Mouse (Mus musculus) stomach, embryonic 14.5 days (tissue): ENCODE measurements around the gene Pdcd7. TPM values are rescaled to one million over a fixed set of nuclear protein-coding genes. Genes with fewer than 3 reads are reported as not detected.

Source experiments
- ATAC-seq: fragments of 200-750 bp; cut with Nextera tagmentation; 2 replicates; pipeline ENCODE4 v1.8.0; 2017; ENCODE audit warnings: low read depth, moderate TSS enrichment; ENCODE audit not compliant: insufficient number of reproducible peaks, insufficient read depth, low FRiP score
- H3K27ac ChIP-seq: fragments of 300-500 bp; sonication (generic); 2 replicates; pipeline ENCODE4 v1.5.1; 2014; ENCODE audit warnings: mild to moderate bottlenecking, low read length, moderate library complexity, mixed read lengths
- H3K27me3 ChIP-seq: fragments of 300-500 bp; sonication (generic); 2 replicates; pipeline ENCODE4 v1.6.1; 2014; ENCODE audit warnings: low read length, control low read depth, mixed read lengths; ENCODE audit not compliant: control insufficient read depth, insufficient read depth
- H3K36me3 ChIP-seq: fragments of 300-500 bp; sonication (generic); 2 replicates; pipeline ENCODE4 v1.6.1; 2014; ENCODE audit warnings: mild to moderate bottlenecking, control low read depth, low read length, moderate library complexity, mixed read lengths; ENCODE audit not compliant: control insufficient read depth, insufficient read depth
- H3K4me1 ChIP-seq: fragments of 300-500 bp; sonication (generic); 2 replicates; pipeline ENCODE4 v1.6.1; 2014; ENCODE audit warnings: low read length, control low read depth, mixed read lengths; ENCODE audit not compliant: control insufficient read depth, insufficient read depth
- H3K4me2 ChIP-seq: fragments of 300-500 bp; sonication (generic); replicated peaks from 2 replicates; pipeline ENCODE4 v1.6.1; 2014; ENCODE audit warnings: low read depth, low read length, control low read depth
- H3K4me3 ChIP-seq: fragments of 300-500 bp; sonication (generic); 2 replicates; pipeline ENCODE4 v1.5.1; 2014; ENCODE audit warnings: low read depth, low read length, control low read depth
- H3K9ac ChIP-seq: fragments of 300-500 bp; sonication (generic); replicated peaks from 2 replicates; pipeline ENCODE4 v1.6.1; 2014; ENCODE audit warnings: low read depth, mild to moderate bottlenecking, control low read depth, low read length, moderate library complexity, mixed read lengths
- H3K9me3 ChIP-seq: fragments of 300-500 bp; sonication (generic); 2 replicates; pipeline ENCODE4 v1.6.1; 2016; ENCODE audit warnings: low read depth, low read length, control low read depth; ENCODE audit not compliant: control insufficient read depth
- WGBS: fragments of 180-500 bp; shearing (Covaris S2); extraction: QIAGEN DNeasy Blood & Tissue Kit; methylation state at CpG from one replicate; pipeline ENCODE4 v1.1.7; 2014; 5-methylcytosine and 5-hydroxymethylcytosine counted together
- polyA plus RNA-seq: library from polyadenylated mRNA; unstranded; fragments of >200 nt; fragmentation: Nextera tagmentation; extraction: Ambion mirVana; gene quantifications from 2 replicates; pipeline ENCODE4 v1.2.1, GENCODE M21; 2014

The Pdcd7 gene
- polyA plus RNA-seq, 1 experiment from 2014 or later = 10.5 TPM

DNA sequence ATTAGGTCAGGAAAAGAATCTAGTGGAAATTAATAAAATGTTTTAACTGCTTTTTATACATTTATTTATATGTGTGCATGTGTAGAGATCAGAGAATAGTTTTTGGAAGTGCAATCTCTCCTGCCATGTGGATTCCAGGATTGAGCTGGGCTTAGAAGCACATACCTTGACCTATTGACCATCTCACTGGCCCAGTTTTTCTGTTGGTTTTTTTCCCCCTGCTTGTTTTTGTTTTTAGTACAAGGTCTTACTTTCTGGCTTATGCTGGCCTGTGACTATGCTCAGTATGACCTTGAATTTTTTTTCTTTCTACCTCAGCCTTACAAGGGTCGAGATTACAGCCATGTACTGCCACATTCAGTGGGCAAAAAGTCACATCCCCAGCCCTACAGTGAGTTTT lies 37.9 kb upstream of the Pdcd7 start:
- no peak overlapping the region for H3K27ac ChIP-seq
- no peaks in the 10 kb centered on the region for H3K4me1 ChIP-seq
- H3K27me3 ChIP-seq = no peaks in the 10 kb centered on the region
- H3K36me3 ChIP-seq = peaks cover 46% of the 10 kb centered on the region
- no peak overlapping the region for H3K4me2 ChIP-seq
- 85% methylated on average over 1 of the region's 1 CpGs for WGBS
- no peak overlapping the region for H3K9ac ChIP-seq
- ATAC-seq = no peak
- H3K9me3 ChIP-seq = no peaks in the 10 kb centered on the region
- H3K4me3 ChIP-seq = no peak overlapping the region

DNA sequence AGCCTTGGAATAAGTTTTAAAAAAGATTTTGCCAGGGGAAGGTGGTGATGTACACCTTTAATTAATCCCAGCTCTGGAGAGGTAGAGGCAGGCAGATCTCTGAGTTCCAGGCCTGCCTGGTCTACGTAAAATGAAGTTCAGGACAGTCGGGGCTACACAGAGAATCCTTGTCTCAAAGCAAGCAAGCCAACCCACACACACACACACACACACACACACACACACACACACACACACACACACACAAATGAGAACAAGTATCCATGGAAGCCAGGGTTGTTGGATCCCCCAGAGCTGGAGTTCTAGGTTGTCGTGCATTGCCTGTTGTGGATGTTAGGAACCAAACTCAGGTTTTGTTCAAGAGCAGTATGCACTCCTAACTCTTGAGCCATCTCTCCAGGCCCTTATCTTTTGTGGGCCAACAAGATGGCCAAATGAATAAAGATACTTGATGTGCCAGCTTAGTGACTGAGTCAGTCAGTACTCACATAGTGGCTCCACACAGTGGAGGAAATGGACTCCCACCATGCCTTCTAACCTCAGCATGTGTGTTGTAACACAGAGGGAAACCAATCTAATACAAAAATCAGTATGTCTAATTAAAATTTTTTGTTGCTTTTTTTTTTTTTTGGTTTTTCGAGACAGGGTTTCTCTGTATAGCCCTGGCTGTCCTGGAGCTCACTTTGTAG lies 33.1 kb upstream of the Pdcd7 start:
- H3K27me3 ChIP-seq = no peaks in the 10 kb centered on the region
- no peaks in the 10 kb centered on the region for H3K9me3 ChIP-seq
- H3K27ac ChIP-seq = no peak overlapping the region
- WGBS = 93% methylated on average over 4 of the region's 4 CpGs
- H3K36me3 ChIP-seq = peaks cover 45% of the 10 kb centered on the region
- no peak overlapping the region for H3K4me3 ChIP-seq
- H3K4me2 ChIP-seq = no peak overlapping the region
- H3K9ac ChIP-seq = no peak overlapping the region
- H3K4me1 ChIP-seq = no peaks in the 10 kb centered on the region
- ATAC-seq = no peak

DNA sequence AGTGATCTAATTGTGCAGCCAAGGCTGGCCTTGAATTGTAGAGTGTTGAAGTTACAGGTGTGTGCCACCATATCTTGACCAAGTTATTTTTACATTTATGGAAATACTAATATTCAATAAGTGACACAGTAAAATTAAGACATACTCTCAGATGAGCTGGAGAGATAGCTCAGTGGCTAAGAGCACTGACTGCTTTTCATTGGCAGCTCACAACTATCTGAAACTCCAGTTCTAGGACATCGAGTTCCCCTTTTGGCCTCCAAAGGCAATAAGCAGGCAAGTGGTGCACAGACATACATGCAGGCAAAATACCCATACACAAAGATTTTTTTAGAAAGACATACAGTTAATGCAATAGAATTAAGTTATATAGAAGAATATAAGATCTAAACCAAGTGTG lies 32.1 kb upstream of the Pdcd7 start:
- ATAC-seq = no peak
- no peak overlapping the region for H3K4me3 ChIP-seq
- H3K27me3 ChIP-seq = no peaks in the 10 kb centered on the region
- 94% methylated on average over 1 of the region's 1 CpGs for WGBS
- no peaks in the 10 kb centered on the region for H3K4me1 ChIP-seq
- no peak overlapping the region for H3K4me2 ChIP-seq
- H3K9me3 ChIP-seq = no peaks in the 10 kb centered on the region
- H3K9ac ChIP-seq = no peak overlapping the region
- H3K36me3 ChIP-seq = peaks cover 46% of the 10 kb centered on the region
- H3K27ac ChIP-seq = no peak overlapping the region

DNA sequence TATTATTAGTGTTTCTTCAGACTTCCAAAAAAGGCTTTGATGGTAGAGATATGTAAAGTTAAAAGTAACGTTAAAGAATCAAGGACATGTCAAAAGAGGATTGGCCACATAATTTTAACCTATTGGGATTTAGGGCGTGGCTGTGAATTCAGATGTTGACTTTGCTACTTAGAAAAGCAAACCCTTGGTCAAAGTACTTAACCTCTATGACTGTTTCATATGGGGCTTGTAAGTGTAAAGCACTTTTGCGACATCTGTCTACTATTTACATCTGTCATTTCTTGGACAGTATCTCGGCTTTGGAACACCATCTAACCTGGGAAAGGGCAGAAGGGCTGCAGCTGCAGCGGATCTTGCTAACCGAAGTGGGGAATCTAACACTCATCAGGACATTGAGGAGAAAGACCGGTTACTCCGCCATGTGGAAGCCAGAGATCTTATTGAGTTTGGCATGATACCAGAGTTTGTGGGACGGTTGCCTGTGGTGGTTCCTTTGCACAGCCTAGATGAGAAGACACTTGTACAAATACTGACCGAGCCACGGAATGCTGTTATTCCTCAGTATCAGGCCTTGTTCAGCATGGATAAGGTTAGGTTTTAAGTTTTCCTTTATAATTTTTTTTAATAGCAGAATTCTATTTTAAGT lies 23.5 kb upstream of the Pdcd7 start:
- H3K36me3 ChIP-seq = peaks cover 56% of the 10 kb centered on the region
- H3K9ac ChIP-seq = no peak overlapping the region
- H3K27ac ChIP-seq = no peak overlapping the region
- H3K4me1 ChIP-seq = no peaks in the 10 kb centered on the region
- H3K27me3 ChIP-seq = no peaks in the 10 kb centered on the region
- no peaks in the 10 kb centered on the region for H3K9me3 ChIP-seq
- no peak for ATAC-seq
- H3K4me3 ChIP-seq = no peak overlapping the region
- no peak overlapping the region for H3K4me2 ChIP-seq
- WGBS = 77% methylated on average over 11 of the region's 11 CpGs

DNA sequence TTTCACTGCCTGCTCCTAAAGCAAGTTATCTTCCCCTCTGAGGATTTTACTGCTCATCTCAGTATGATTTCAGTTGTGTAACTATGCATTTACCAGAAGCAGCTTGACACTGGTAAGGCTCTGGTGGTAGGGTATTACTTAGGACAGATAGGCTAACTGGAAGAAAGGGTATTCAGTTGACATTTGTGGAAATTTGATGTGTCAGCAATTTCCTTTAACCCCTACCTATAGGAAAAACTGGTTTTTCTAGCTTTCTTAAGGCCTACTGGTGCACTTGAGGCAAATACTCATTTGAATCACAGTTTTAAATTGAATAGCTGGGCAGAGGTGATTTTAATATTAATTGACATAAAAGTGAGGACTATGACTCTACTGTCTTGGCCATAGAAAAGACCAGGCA lies 19.9 kb upstream of the Pdcd7 start:
- no peak overlapping the region for H3K27ac ChIP-seq
- no peak for ATAC-seq
- H3K9ac ChIP-seq = no peak overlapping the region
- no peak overlapping the region for H3K4me2 ChIP-seq
- no peaks in the 10 kb centered on the region for H3K4me1 ChIP-seq
- no peaks in the 10 kb centered on the region for H3K9me3 ChIP-seq
- H3K27me3 ChIP-seq = no peaks in the 10 kb centered on the region
- no peak overlapping the region for H3K4me3 ChIP-seq
- peaks cover 48% of the 10 kb centered on the region for H3K36me3 ChIP-seq

DNA sequence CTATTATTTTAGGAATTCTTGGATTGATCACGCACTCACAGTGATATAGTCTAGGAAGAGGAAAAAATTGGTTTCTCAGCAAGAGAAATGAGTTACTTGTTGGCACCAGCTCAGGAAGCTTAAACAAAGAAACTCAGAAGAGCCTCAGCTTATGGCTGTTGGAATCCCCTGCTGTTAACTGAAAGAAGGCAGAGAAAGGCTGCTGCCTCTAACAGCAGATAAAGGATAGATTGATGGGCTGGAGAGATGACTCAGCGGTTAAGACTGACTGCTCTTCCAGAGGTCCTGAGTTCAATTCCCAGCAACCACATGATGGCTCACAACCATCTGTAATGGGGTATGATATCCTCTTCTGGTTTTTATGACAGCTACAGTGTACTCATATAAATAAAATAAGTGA lies 18.5 kb upstream of the Pdcd7 start:
- no peaks in the 10 kb centered on the region for H3K9me3 ChIP-seq
- WGBS = 93% methylated on average over 2 of the region's 2 CpGs
- H3K4me1 ChIP-seq = no peaks in the 10 kb centered on the region
- no peak overlapping the region for H3K9ac ChIP-seq
- H3K27ac ChIP-seq = no peak overlapping the region
- no peak overlapping the region for H3K4me2 ChIP-seq
- H3K27me3 ChIP-seq = no peaks in the 10 kb centered on the region
- peaks cover 48% of the 10 kb centered on the region for H3K36me3 ChIP-seq
- no peak overlapping the region for H3K4me3 ChIP-seq
- ATAC-seq = no peak

DNA sequence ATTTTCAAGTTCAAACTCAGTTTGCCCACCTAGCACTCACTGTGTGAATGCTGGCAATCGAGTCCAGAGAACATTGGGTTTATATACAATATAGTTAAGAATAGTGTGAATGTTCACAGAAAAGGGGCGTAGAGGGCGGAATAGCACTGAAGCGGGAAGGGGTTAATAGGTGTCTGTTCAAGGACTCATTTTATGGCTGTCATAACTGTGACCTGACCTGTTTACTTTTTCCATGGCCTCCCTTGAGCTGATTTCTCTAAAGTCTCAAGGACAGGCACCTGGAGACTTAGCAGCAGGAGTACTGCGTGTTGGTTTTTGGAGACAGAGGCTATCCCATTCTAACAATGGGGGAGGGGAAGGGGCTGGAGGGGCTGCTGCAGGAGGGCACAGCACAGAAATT lies 11.9 kb upstream of the Pdcd7 start:
- Histone ChIP-seq H3K36me3 (peaks cover 14% of the 10 kb centered on the region), H3K4me3 (no peak overlapping the region), H3K9me3 (no peaks in the 10 kb centered on the region), H3K27ac (no peak overlapping the region), H3K27me3 (no peaks in the 10 kb centered on the region), H3K4me1 (no peaks in the 10 kb centered on the region), H3K4me2 (no peak overlapping the region), H3K9ac (no peak overlapping the region)
- no peak for ATAC-seq
- WGBS = 83% methylated on average over 5 of the region's 5 CpGs

DNA sequence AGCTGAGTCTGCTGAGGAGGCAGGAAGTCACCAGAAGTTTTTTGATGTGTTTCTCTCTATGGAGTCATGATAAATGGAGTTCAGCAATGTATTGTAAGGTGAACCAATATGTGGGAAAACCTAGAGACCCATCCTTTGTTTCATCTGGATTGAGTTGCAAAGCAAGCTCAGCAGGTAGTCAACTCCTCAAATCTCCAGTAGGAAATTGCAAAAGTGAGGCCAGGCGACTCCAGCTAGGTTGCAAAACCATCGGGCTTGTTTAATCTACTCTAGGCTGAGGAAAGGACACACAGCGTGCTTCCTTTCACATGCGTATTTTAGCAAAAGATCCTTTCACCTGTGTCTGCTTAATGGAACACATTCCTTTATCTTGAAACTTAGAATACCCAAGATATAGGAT lies 6.8 kb upstream of the Pdcd7 start:
- H3K27me3 ChIP-seq = no peaks in the 10 kb centered on the region
- WGBS = 85% methylated on average over 4 of the region's 4 CpGs
- ATAC-seq = no peak
- H3K4me2 ChIP-seq = no peak overlapping the region
- H3K4me1 ChIP-seq = no peaks in the 10 kb centered on the region
- no peak overlapping the region for H3K4me3 ChIP-seq
- H3K9ac ChIP-seq = no peak overlapping the region
- no peak overlapping the region for H3K27ac ChIP-seq
- H3K36me3 ChIP-seq = no peaks in the 10 kb centered on the region
- no peaks in the 10 kb centered on the region for H3K9me3 ChIP-seq

DNA sequence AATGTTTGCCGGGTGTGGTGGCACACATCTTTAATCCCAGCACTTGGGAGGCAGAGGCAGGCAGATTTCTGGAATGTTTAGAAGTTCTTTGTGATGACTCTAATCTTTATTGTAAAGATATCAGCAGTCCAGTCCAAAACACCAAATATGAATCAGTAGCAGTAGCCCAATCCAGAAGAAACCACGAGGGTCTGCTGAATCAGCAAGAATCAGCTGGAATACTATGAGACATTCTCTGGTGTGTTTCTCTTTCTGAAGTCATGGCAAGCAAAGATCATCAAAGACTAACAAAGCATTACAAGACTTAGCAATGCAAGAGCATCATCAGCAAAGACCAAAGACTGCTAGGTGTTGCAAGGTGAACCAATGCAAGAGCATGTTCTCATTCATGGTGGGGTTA lies 5.5 kb upstream of the Pdcd7 start:
- no peak overlapping the region for H3K9ac ChIP-seq
- H3K27ac ChIP-seq = no peak overlapping the region
- no peak for ATAC-seq
- H3K27me3 ChIP-seq = no peaks in the 10 kb centered on the region
- no peaks in the 10 kb centered on the region for H3K4me1 ChIP-seq
- H3K4me2 ChIP-seq = no peak overlapping the region
- no peaks in the 10 kb centered on the region for H3K36me3 ChIP-seq
- WGBS = 90% methylated on average over 2 of the region's 2 CpGs
- H3K9me3 ChIP-seq = peaks cover 5% of the 10 kb centered on the region; the same call in 1 of the 2 replicates
- no peak overlapping the region for H3K4me3 ChIP-seq
